Mouse (Mus musculus) ES-Bruce4 (cell line): ENCODE data around the gene Lifr.

Source experiments
- CTCF ChIP-seq: IDR thresholded peaks from one replicate; pipeline ENCODE4 v1.8.1; 2011; ENCODE audit warnings: low read depth, low read length
- EP300 ChIP-seq: IDR thresholded peaks from 2 replicates; pipeline ENCODE4 v1.6.1; 2011; ENCODE audit warnings: low read depth, low read length; ENCODE audit not compliant: insufficient read depth
- POLR2A ChIP-seq: IDR thresholded peaks from one replicate; pipeline ENCODE4 v1.8.1; 2011; ENCODE audit warnings: low read length; ENCODE audit not compliant: insufficient read depth

DNA sequence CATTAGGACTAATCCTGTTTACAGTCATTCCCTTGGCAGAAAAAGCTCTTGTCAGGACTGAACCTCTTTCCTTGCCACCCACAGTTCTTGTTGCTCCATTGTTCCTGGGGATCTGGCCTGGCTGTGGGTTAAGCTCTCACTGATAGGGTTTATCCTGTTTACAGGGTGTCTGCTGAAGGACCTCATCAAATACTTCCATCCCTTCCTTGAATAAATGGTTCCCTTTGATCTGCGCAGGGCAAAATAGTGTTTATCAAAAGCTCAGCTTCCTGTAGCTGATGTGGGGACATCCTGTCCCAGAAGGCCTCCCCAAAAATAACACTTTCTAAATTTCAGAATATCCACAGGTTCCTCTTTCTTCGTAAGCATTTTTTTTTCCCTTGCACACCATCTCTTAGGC lies 1.7 kb upstream of the Lifr start:
- TF ChIP-seq POLR2A (no peak), CTCF (no peak), EP300 (no peak)
